Mouse (Mus musculus): ENCODE results near the gene Cnih3. TPM values are rescaled to one million over a fixed set of nuclear protein-coding genes. Genes with fewer than 3 reads are reported as not detected.

The Cnih3 gene
- polyA plus RNA-seq, 1 experiment from 2014 or later: 0.18 TPM

DNA sequence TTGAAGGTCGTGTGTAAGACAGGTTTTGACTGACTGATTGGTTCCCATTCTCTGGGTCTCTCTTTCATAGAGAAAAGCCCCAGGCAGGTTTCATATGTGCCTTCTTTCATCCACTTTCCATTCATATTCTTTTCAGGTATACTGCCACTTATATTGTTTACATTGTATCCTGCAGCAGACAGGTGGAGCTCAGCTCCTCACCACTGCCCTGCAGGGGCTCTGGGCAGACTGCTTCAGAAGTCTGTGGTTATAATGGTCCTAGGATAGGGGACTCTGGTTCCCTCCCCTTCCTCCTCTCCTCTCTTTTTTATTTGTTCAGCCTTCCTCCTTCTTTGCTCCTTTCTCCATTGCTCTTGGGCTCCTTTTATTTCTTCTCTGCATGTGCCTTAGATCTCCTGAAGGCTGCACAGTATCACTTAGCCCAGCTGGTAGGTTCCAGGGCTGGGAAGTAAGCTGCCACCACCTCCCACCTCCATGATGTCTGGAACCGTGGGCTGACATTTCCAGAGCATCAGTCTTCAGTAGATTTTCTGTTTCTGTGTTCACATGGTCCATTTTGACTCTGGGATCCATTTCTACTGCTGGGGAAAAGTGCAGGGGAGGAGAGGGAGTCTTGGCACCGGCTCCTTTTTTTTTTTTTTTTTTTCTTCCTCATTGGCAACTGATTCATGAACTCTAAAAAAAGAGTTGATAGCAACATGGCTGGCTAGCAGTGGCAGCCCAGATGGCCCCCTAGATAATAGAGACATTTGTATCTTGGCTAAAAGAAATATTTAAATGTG, 16.6 kb downstream of the Cnih3 start:
- H3K4me3 ChIP-seq (ENCODE audit: control insufficient read depth in 1 of 2, insufficient read depth in 1 of 2, low read depth in 1 of 2, low read length in 2 of 2): no peak overlapping the region
- WGBS: 27% methylated on average over 3 of the region's 3 CpGs
- no peaks in the 10 kb centered on the region for H3K36me3 ChIP-seq (ENCODE audit: control insufficient read depth, insufficient read depth, low read length)
- H3K4me1 ChIP-seq (ENCODE audit: control insufficient read depth in 2 of 2, insufficient read depth in 2 of 2, low read length in 2 of 2): peaks cover 0 to 5% of the 10 kb centered on the region in 2 experiments; a peak in 1 of 4 replicates
- no peak overlapping the region for H3K4me2 ChIP-seq (ENCODE audit: low read length)
- H3K27me3 ChIP-seq (ENCODE audit: control insufficient read depth, insufficient read depth, low read length): no peaks in the 10 kb centered on the region
- no peaks in the 10 kb centered on the region for H3K9me3 ChIP-seq (ENCODE audit: control insufficient read depth, low read length)
- no peak for ATAC-seq (ENCODE audit: insufficient number of reproducible peaks, insufficient read depth, low FRiP score, low read depth)
- H3K27ac ChIP-seq (replicated peaks in 1 of 2; ENCODE audit: control insufficient read depth in 1 of 2, insufficient read depth in 1 of 2, low read depth in 2 of 2, low read length in 2 of 2): no peak overlapping the region
- no peak overlapping the region for H3K9ac ChIP-seq (ENCODE audit: low read length)

DNA sequence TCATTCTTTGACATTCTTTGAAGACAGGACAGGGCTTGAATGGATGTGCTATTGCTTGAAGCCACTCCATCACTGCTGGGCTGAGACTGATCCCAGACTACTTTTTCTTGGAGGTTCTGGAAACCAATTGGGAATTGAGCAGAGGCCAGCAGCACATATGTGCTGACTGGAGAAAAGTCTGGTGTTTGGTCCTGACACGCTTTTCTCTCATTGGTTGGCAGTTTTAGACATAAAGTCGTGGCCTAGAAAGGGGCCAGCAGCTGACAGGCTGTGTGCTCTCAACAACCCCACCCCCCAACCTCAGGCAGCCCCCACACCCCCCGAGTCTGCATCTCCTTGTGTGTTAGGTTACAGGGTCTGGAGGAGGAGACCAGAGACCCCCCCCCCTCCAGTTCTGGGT, 17.9 kb downstream of the Cnih3 start:
- H3K27ac ChIP-seq (replicated peaks in 1 of 2; ENCODE audit: control insufficient read depth in 1 of 2, insufficient read depth in 1 of 2, low read depth in 2 of 2, low read length in 2 of 2): no peak overlapping the region
- WGBS: 57% methylated on average over 3 of the region's 3 CpGs
- H3K36me3 ChIP-seq (ENCODE audit: control insufficient read depth, insufficient read depth, low read length): no peaks in the 10 kb centered on the region
- no peak overlapping the region for H3K9ac ChIP-seq (ENCODE audit: low read length)
- no peak overlapping the region for H3K4me2 ChIP-seq (ENCODE audit: low read length)
- 0 out of 2 replicates have a peak, but pooled peaks have one; percentile 43 for ATAC-seq (ENCODE audit: insufficient number of reproducible peaks, insufficient read depth, low FRiP score, low read depth)
- H3K27me3 ChIP-seq (ENCODE audit: control insufficient read depth, insufficient read depth, low read length): no peaks in the 10 kb centered on the region
- no peaks in the 10 kb centered on the region for H3K9me3 ChIP-seq (ENCODE audit: control insufficient read depth, low read length)
- no peak overlapping the region for H3K4me3 ChIP-seq (ENCODE audit: control insufficient read depth in 1 of 2, insufficient read depth in 1 of 2, low read depth in 1 of 2, low read length in 2 of 2)
- H3K4me1 ChIP-seq (ENCODE audit: control insufficient read depth in 2 of 2, insufficient read depth in 2 of 2, low read length in 2 of 2): peaks cover 0 to 5% of the 10 kb centered on the region in 2 experiments; a peak in 1 of 4 replicates

DNA sequence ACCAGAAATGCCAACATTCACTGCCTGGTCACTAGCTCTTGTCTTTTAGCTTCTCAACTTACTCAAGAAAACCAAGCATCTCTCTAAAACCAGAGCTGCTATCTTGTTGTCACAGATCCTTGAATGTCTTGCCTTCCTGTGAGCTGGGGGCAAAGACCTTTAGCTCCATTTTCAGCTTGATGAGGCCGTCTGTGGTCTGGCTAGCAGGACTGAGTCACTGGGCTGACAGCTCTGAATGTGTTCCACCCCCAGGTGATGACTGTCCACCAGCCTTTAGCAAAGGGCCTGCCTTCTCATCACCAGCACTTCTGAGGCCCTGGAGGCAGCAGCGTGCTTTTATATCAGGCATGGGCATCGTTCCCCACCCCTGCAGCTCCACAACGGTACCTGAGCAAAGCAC, 18.8 kb downstream of the Cnih3 start:
- Histone ChIP-seq H3K9me3 (ENCODE audit: control insufficient read depth, low read length) (no peaks in the 10 kb centered on the region), H3K4me3 (ENCODE audit: control insufficient read depth in 1 of 2, insufficient read depth in 1 of 2, low read depth in 1 of 2, low read length in 2 of 2) (no peak overlapping the region), H3K4me1 (ENCODE audit: control insufficient read depth in 2 of 2, insufficient read depth in 2 of 2, low read length in 2 of 2) (peaks cover 0 to 5% of the 10 kb centered on the region in 2 experiments; a peak in 1 of 4 replicates), H3K36me3 (ENCODE audit: control insufficient read depth, insufficient read depth, low read length) (no peaks in the 10 kb centered on the region), H3K27ac (replicated peaks in 1 of 2; ENCODE audit: control insufficient read depth in 1 of 2, insufficient read depth in 1 of 2, low read depth in 2 of 2, low read length in 2 of 2) (no peak overlapping the region), H3K27me3 (ENCODE audit: control insufficient read depth, insufficient read depth, low read length) (no peaks in the 10 kb centered on the region), H3K9ac (ENCODE audit: low read length) (no peak overlapping the region), H3K4me2 (ENCODE audit: low read length) (no peak overlapping the region)
- WGBS: 40% methylated on average over 4 of the region's 4 CpGs
- no peak for ATAC-seq (ENCODE audit: insufficient number of reproducible peaks, insufficient read depth, low FRiP score, low read depth)

- Histone ChIP-seq H3K36me3 (ENCODE audit: control insufficient read depth, insufficient read depth, low read length) (no peaks in the 10 kb centered on the region), H3K27me3 (ENCODE audit: control insufficient read depth, insufficient read depth, low read length) (no peaks in the 10 kb centered on the region), H3K9me3 (ENCODE audit: control insufficient read depth, low read length) (no peaks in the 10 kb centered on the region), H3K4me1 (ENCODE audit: control insufficient read depth in 2 of 2, insufficient read depth in 2 of 2, low read length in 2 of 2) (peaks cover 0 to 5% of the 10 kb centered on the region in 2 experiments; a peak in 1 of 4 replicates), H3K27ac (replicated peaks in 1 of 2; ENCODE audit: control insufficient read depth in 1 of 2, insufficient read depth in 1 of 2, low read depth in 2 of 2, low read length in 2 of 2) (no peak overlapping the region), H3K4me2 (ENCODE audit: low read length) (no peak overlapping the region), H3K4me3 (ENCODE audit: control insufficient read depth in 1 of 2, insufficient read depth in 1 of 2, low read depth in 1 of 2, low read length in 2 of 2) (no peak overlapping the region), H3K9ac (ENCODE audit: low read length) (no peak overlapping the region)
- no peak for ATAC-seq (ENCODE audit: insufficient number of reproducible peaks, insufficient read depth, low FRiP score, low read depth)
- 55% methylated on average over 6 of the region's 6 CpGs for WGBS
These were observed 19.9 kb downstream of the Cnih3 start for GRCm38 (mm10) chr1:181372306-181372705.

DNA sequence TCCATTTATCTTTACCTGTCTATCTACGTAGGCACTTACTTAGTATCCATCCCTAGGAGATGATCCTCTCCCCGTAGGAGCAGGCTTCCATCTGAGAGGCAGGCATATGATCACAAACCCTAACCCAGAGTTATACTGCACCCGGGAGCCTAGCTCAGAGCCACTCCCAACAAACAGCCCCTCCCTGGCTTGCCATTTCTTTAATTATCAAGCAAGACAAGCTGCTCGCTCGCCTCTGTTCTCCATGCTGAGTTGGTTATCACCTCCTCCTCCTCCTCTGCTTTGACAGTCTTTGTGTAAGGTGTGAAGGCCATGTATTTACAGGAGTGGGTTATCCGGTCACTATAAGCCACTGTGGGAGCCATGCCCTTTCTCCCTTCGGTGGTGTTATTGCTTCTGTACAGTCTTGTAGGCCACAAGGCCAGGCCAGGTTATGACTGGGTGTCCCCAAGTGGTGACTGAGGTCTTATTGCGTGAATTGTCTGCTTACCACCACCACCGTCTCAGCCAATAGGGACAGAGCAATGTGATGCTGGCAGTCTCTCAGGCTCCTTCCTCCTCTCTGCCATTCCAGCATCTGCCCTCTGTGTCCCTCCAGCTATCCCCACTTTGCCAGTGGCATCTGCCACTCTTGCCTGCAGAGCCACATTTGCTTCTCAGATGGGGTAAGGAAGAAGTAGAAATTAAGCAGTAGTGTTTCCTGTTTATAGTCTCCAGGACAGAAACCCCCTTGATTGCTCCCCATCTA, 22.4 kb downstream of the Cnih3 start:
- Histone ChIP-seq H3K27me3 (ENCODE audit: control insufficient read depth, insufficient read depth, low read length) (no peaks in the 10 kb centered on the region), H3K9me3 (ENCODE audit: control insufficient read depth, low read length) (no peaks in the 10 kb centered on the region), H3K36me3 (ENCODE audit: control insufficient read depth, insufficient read depth, low read length) (no peaks in the 10 kb centered on the region), H3K27ac (replicated peaks in 1 of 2; ENCODE audit: control insufficient read depth in 1 of 2, insufficient read depth in 1 of 2, low read depth in 2 of 2, low read length in 2 of 2) (no peak overlapping the region), H3K4me3 (ENCODE audit: control insufficient read depth in 1 of 2, insufficient read depth in 1 of 2, low read depth in 1 of 2, low read length in 2 of 2) (no peak overlapping the region), H3K9ac (ENCODE audit: low read length) (no peak overlapping the region), H3K4me2 (ENCODE audit: low read length) (no peak overlapping the region), H3K4me1 (ENCODE audit: control insufficient read depth in 2 of 2, insufficient read depth in 2 of 2, low read length in 2 of 2) (no peaks in the 10 kb centered on the region)
- 73% methylated on average over 9 of the region's 9 CpGs for WGBS
- no peak for ATAC-seq (ENCODE audit: insufficient number of reproducible peaks, insufficient read depth, low FRiP score, low read depth)

DNA sequence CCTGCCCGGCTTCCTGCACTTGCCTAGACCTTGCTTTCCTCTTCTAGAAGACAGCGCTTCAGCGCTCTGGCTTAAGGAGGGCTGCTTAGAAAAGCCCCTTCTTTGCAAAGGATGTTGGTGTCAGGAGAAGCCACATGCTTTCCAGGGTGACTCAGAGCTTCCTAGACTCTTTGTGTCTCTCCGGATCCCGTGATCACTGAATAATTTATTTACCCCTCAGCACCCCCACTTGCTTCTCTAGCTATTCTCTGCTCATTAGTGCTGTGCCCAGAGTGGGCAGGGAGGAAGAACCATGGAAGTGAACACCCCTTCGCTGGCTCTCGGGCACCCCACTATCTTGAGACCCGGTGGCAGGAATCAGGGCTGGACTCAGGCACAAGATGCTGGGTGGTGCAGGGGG, 24.0 kb downstream of the Cnih3 start:
- Histone ChIP-seq H3K27me3 (ENCODE audit: control insufficient read depth, insufficient read depth, low read length) (no peaks in the 10 kb centered on the region), H3K4me1 (ENCODE audit: control insufficient read depth in 2 of 2, insufficient read depth in 2 of 2, low read length in 2 of 2) (no peaks in the 10 kb centered on the region), H3K9me3 (ENCODE audit: control insufficient read depth, low read length) (no peaks in the 10 kb centered on the region), H3K27ac (replicated peaks in 1 of 2; ENCODE audit: control insufficient read depth in 1 of 2, insufficient read depth in 1 of 2, low read depth in 2 of 2, low read length in 2 of 2) (no peak overlapping the region), H3K9ac (ENCODE audit: low read length) (no peak overlapping the region), H3K4me2 (ENCODE audit: low read length) (no peak overlapping the region), H3K36me3 (ENCODE audit: control insufficient read depth, insufficient read depth, low read length) (no peaks in the 10 kb centered on the region), H3K4me3 (ENCODE audit: control insufficient read depth in 1 of 2, insufficient read depth in 1 of 2, low read depth in 1 of 2, low read length in 2 of 2) (no peak overlapping the region)
- ATAC-seq (ENCODE audit: insufficient number of reproducible peaks, insufficient read depth, low FRiP score, low read depth): no peak; the same call in 1 of the 2 replicates
- 58% methylated on average over 8 of the region's 8 CpGs for WGBS

- ATAC-seq (ENCODE audit: insufficient number of reproducible peaks, insufficient read depth, low FRiP score, low read depth): no peak
- no peak overlapping the region for H3K27ac ChIP-seq (replicated peaks in 1 of 2; ENCODE audit: control insufficient read depth in 1 of 2, insufficient read depth in 1 of 2, low read depth in 2 of 2, low read length in 2 of 2)
- WGBS: 32% methylated on average over 8 of the region's 8 CpGs
- no peak overlapping the region for H3K4me2 ChIP-seq (ENCODE audit: low read length)
- no peaks in the 10 kb centered on the region for H3K9me3 ChIP-seq (ENCODE audit: control insufficient read depth, low read length)
- no peak overlapping the region for H3K9ac ChIP-seq (ENCODE audit: low read length)
- H3K4me3 ChIP-seq (ENCODE audit: control insufficient read depth in 1 of 2, insufficient read depth in 1 of 2, low read depth in 1 of 2, low read length in 2 of 2): no peak overlapping the region
- no peaks in the 10 kb centered on the region for H3K36me3 ChIP-seq (ENCODE audit: control insufficient read depth, insufficient read depth, low read length)
- H3K4me1 ChIP-seq (ENCODE audit: control insufficient read depth in 2 of 2, insufficient read depth in 2 of 2, low read length in 2 of 2): no peaks in the 10 kb centered on the region
- no peaks in the 10 kb centered on the region for H3K27me3 ChIP-seq (ENCODE audit: control insufficient read depth, insufficient read depth, low read length)
These were observed 27.2 kb downstream of the Cnih3 start for GRCm38 (mm10) chr1:181379664-181380063.
